Mouse (Mus musculus) bone marrow macrophage, adult 2 months (primary cell): Measurements from ENCODE around the gene Cdh22. TPM values are rescaled to one million over a fixed set of nuclear protein-coding genes. Genes with fewer than 3 reads are reported as not detected.

Source experiments
- H3K27ac ChIP-seq: 2 replicates; pipeline ENCODE4 v1.5.1; 2012; ENCODE audit warnings: low read depth, low read length; ENCODE audit not compliant: insufficient read depth
- H3K4me1 ChIP-seq: 2 replicates; pipeline ENCODE4 v1.6.1; 2012; ENCODE audit warnings: low read length; ENCODE audit not compliant: control insufficient read depth, insufficient read depth
- H3K4me3 ChIP-seq: 2 replicates; pipeline ENCODE4 v1.5.1; 2012; ENCODE audit warnings: mild to moderate bottlenecking, low read length, moderate library complexity; ENCODE audit not compliant: insufficient read depth
- CTCF ChIP-seq: IDR thresholded peaks from 2 replicates; pipeline ENCODE4 v1.5.1; 2012; ENCODE audit warnings: low read depth, mild to moderate bottlenecking, low read length, moderate library complexity
- POLR2A ChIP-seq: IDR thresholded peaks from 2 replicates; pipeline ENCODE4 v1.6.1; 2012; ENCODE audit warnings: mild to moderate bottlenecking, low read depth, low read length, borderline replicate concordance
- polyA plus RNA-seq: library from polyadenylated mRNA; stranded (reverse); fragments of >200 nt; gene quantifications from 2 replicates; pipeline ENCODE4 v1.2.4, GENCODE M21; 2012; ENCODE audit not compliant: missing spikeins, insufficient read depth, insufficient read length

The Cdh22 gene
- polyA plus RNA-seq, 1 experiment: not detected

- no peak for TF ChIP-seq CTCF
- TF ChIP-seq POLR2A: no peak
- Histone ChIP-seq H3K4me3 (peak overlapping the region; percentile 41), H3K27ac (no peak overlapping the region), H3K4me1 (no peaks in the 10 kb centered on the region)
These were observed 401 bp downstream of the Cdh22 start for GRCm38 (mm10) chr2:165234291-165234612.

GRCm38 (mm10) chr2:165233491-165234290 is 962 bp downstream of the Cdh22 start:
- no peaks in the 10 kb centered on the region for H3K4me1 ChIP-seq
- TF ChIP-seq CTCF (peak; percentile 54), POLR2A (no peak)
- no peak overlapping the region for H3K27ac ChIP-seq
- 0 out of 2 replicates have a peak overlapping the region, but pooled peaks have one; percentile 9 for H3K4me3 ChIP-seq

GRCm38 (mm10) chr2:165229050-165229449 is 5.6 kb downstream of the Cdh22 start:
- no peak for TF ChIP-seq POLR2A
- no peak for TF ChIP-seq CTCF
- Histone ChIP-seq H3K27ac (no peak overlapping the region), H3K4me1 (no peaks in the 10 kb centered on the region), H3K4me3 (no peak overlapping the region)

GRCm38 (mm10) chr2:165223837-165224236 is 10.8 kb downstream of the Cdh22 start:
- no peak for TF ChIP-seq POLR2A
- Histone ChIP-seq H3K4me1 (no peaks in the 10 kb centered on the region), H3K27ac (no peak overlapping the region), H3K4me3 (no peak overlapping the region)

GRCm38 (mm10) chr2:165221952-165222351 is 12.7 kb downstream of the Cdh22 start:
- H3K27ac ChIP-seq: no peak overlapping the region
- no peaks in the 10 kb centered on the region for H3K4me1 ChIP-seq
- TF ChIP-seq POLR2A: no peak
- no peak for TF ChIP-seq CTCF
- no peak overlapping the region for H3K4me3 ChIP-seq

GRCm38 (mm10) chr2:165220347-165220945 is 14.2 kb downstream of the Cdh22 start:
- TF ChIP-seq CTCF (no peak), POLR2A (no peak)
- Histone ChIP-seq H3K27ac (no peak overlapping the region), H3K4me3 (no peak overlapping the region), H3K4me1 (no peaks in the 10 kb centered on the region)

- no peak overlapping the region for H3K4me3 ChIP-seq
- TF ChIP-seq POLR2A: no peak
- no peak for TF ChIP-seq CTCF
- no peak overlapping the region for H3K27ac ChIP-seq
- no peaks in the 10 kb centered on the region for H3K4me1 ChIP-seq
These were observed 15.7 kb downstream of the Cdh22 start for GRCm38 (mm10) chr2:165218954-165219353.

- Histone ChIP-seq H3K4me3 (no peak overlapping the region), H3K27ac (no peak overlapping the region), H3K4me1 (no peaks in the 10 kb centered on the region)
- TF ChIP-seq CTCF (no peak), POLR2A (no peak)
These were observed 17.1 kb downstream of the Cdh22 start for GRCm38 (mm10) chr2:165217361-165218149.

GRCm38 (mm10) chr2:165215103-165215951 is 19.3 kb downstream of the Cdh22 start:
- Histone ChIP-seq H3K4me3 (no peak overlapping the region), H3K4me1 (no peaks in the 10 kb centered on the region), H3K27ac (no peak overlapping the region)
- TF ChIP-seq CTCF (no peak), POLR2A (no peak)
